Mouse (Mus musculus) embryo, embryonic 9.5 days (tissue): ENCODE results near the gene Faap20.

Experiments
- DNase-seq: peaks from one replicate; pipeline ENCODE4 v3.0.0-alpha.2; 2017; ENCODE audit errors: extremely low spot score

Faap20 gene

GRCm38 (mm10) chr4:155286090-155286489 is 36.5 kb downstream of the Faap20 start:
- DNase-seq = no peak

- DNase-seq = no peak
Observed at GRCm38 (mm10) chr4:155287713-155288112, 38.1 kb downstream of the Faap20 start.

GRCm38 (mm10) chr4:155288586-155288985 is 39.0 kb downstream of the Faap20 start:
- no peak for DNase-seq

GRCm38 (mm10) chr4:155290045-155290444 is 40.4 kb downstream of the Faap20 start:
- DNase-seq = no peak

GRCm38 (mm10) chr4:155292863-155293262 is 43.3 kb downstream of the Faap20 start:
- no peak for DNase-seq

GRCm38 (mm10) chr4:155294381-155294780 is 44.8 kb downstream of the Faap20 start:
- no peak for DNase-seq

GRCm38 (mm10) chr4:155295026-155295590 is 45.5 kb downstream of the Faap20 start:
- DNase-seq = no peak

- no peak for DNase-seq
Observed at GRCm38 (mm10) chr4:155295996-155296395, 46.4 kb downstream of the Faap20 start.

GRCm38 (mm10) chr4:155297057-155297456 is 47.5 kb downstream of the Faap20 start:
- no peak for DNase-seq

GRCm38 (mm10) chr4:155298826-155299225 is 49.2 kb downstream of the Faap20 start:
- DNase-seq = no peak

- DNase-seq = no peak
Observed at GRCm38 (mm10) chr4:155300421-155301097, 51.0 kb downstream of the Faap20 start.

- no peak for DNase-seq
Observed at GRCm38 (mm10) chr4:155301098-155301447, 51.5 kb downstream of the Faap20 start.

GRCm38 (mm10) chr4:155301965-155302364 is 52.4 kb downstream of the Faap20 start:
- no peak for DNase-seq

GRCm38 (mm10) chr4:155304508-155305096 is 55.0 kb downstream of the Faap20 start:
- no peak for DNase-seq

- DNase-seq = no peak
Observed at GRCm38 (mm10) chr4:155305531-155306031, 56.0 kb downstream of the Faap20 start.
